Mouse (Mus musculus) CH12F3 (cell line): ENCODE results near the gene Abhd2.

Source experiments
- in situ Hi-C: fragments of 300-500 bp; cut with MboI; formaldehyde crosslinking; loops from 2 replicates; pipeline ENCODE4 v1.14.3; 2020; ENCODE audit warnings: low sequenced_read_pairs

The Abhd2 gene

GRCm38 (mm10) chr7:79368664-79369063 lies 95.7 kb downstream of the Abhd2 start:
- in situ Hi-C loops, result loop anchor here (25.0 kb wide), 2 partner anchors 431 to 581 kb away; partner anchors contain the start of genes Mrpl46 and Mrps11

- in situ Hi-C loops, result loop anchor here (25.0 kb wide), 2 partner anchors 432 to 582 kb away; partner anchors contain the start of genes Mrpl46 and Mrps11
Measured at GRCm38 (mm10) chr7:79369416-79369815, 96.4 kb downstream of the Abhd2 start.

- in situ Hi-C loops, result loop anchor here (25.0 kb wide), 2 partner anchors 434 to 584 kb away; partner anchors contain the start of genes Mrpl46 and Mrps11
Measured at GRCm38 (mm10) chr7:79371321-79371879, 98.4 kb downstream of the Abhd2 start.

- in situ Hi-C loops, result loop anchor here (25.0 kb wide), 2 partner anchors 437 to 587 kb away; partner anchors contain the start of genes Mrpl46 and Mrps11
Measured at GRCm38 (mm10) chr7:79374017-79374416, 101.0 kb downstream of the Abhd2 start.

DNA sequence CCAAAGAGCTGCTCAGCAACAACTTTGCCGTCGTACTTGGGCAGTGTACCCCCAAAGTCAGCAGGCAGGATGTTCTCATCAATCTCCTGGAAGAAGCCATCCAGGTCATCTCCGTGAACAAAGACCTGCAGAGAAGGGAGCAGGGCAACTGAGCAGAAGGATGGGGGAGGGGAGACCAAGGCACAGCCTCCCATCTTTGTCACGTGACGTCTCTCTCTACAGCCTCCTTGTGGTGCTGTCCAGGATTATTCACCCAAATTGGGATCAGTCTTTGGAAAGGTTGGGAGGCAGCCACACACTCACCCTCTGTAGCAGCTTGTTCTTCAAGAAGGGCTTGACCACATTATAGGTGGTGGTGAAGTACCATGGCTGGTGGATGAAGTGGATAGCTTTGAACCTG lies 102.6 kb downstream of the Abhd2 start:
- in situ Hi-C loops, result no loop called here

GRCm38 (mm10) chr7:79376516-79377275 lies 103.7 kb downstream of the Abhd2 start:
- in situ Hi-C loops, result no loop called here

DNA sequence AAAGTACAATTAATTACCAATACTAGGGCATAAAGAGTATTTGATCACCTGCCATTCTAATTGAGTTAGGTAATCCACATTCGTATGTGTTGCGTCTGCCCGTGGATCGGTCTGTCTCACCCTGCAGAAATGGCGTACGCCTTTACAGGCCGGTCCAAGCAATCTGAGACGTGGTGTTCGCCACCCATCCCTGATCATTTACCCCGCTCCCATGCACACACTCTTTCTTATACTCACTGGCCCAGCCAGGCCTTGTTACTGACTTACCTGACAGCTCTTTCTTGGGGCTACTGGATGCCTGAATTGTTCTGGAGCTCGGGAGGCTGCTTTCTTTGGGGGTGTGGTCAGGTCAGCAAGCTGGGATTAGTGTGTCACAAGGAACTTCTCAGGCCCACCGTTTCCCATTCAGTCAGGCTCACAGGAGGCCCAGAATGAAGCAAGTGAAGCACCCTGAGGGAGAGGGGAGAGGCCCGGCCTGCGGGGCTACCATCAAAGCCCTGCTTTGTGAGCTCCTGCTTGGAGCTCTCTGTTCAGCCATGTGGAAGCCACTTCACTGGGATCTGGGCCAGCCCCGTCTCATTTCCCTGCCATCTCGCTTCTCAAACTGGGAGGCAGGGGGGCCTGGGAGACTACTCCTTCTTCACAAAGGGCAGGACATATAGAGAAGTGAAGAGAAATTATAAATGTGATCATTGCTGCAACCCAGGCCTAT lies 113.6 kb downstream of the Abhd2 start, which contains the start of gene Rlbp1:
Gene Rlbp1 (minus strand): TSS at position 627 of the 712 bp plus-strand sequence.
- in situ Hi-C loops, result no loop called here

GRCm38 (mm10) chr7:79387140-79387539 lies 114.1 kb downstream of the Abhd2 start:
- in situ Hi-C loops, result no loop called here

DNA sequence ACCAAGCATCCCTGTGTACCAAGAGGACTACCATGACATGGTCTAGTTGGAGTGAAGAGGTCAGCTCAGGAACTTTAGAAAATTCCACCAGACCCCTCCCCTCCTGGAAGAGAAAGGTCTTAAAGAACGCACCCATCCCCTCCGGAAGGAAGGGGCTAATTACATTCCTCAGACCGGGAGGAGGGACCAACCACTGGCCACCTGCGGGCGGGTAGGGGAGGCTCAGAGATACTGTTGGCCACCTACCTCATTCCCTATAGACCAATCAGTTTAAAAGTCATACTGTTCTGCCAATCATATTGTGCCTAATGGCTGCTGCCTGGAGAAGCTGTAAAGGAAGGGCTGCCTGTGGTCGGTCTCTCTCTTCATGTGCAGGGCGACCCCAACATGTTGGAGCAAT lies 115.0 kb downstream of the Abhd2 start:
- in situ Hi-C loops, result no loop called here

GRCm38 (mm10) chr7:79388671-79389206 lies 115.7 kb downstream of the Abhd2 start:
- in situ Hi-C loops, result no loop called here

- in situ Hi-C loops, result no loop called here
Measured at GRCm38 (mm10) chr7:79390141-79390708, 117.2 kb downstream of the Abhd2 start.

DNA sequence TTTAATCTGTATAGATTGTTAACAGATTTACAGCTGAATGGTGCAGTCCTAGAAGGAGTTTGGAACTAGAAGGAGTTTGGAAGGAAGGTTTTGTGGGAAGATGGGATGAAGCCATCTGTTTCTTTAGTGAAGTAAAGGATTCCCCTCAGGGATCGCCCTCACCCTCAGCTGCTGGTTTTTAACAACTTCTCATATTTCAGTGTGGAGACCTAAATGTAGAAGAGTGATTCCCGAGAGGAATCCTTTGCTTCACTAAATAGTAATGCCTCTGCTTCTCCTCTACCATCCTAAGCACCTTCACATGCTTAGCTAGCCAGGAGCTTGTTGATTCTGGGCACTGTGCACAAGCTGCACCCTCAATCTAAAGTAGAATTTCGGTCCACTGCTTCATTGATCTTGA lies 118.5 kb downstream of the Abhd2 start:
- in situ Hi-C loops, result no loop called here

- in situ Hi-C loops, result no loop called here
Measured at GRCm38 (mm10) chr7:79391883-79392649, 119.1 kb downstream of the Abhd2 start, which contains the start of gene Fanci. Gene Fanci, plus strand, starts transcription at chr7:79391929.

- in situ Hi-C loops, result no loop called here
Measured at GRCm38 (mm10) chr7:79392860-79393513, 120.0 kb downstream of the Abhd2 start.

GRCm38 (mm10) chr7:79393924-79394323 lies 120.9 kb downstream of the Abhd2 start:
- in situ Hi-C loops, result no loop called here

DNA sequence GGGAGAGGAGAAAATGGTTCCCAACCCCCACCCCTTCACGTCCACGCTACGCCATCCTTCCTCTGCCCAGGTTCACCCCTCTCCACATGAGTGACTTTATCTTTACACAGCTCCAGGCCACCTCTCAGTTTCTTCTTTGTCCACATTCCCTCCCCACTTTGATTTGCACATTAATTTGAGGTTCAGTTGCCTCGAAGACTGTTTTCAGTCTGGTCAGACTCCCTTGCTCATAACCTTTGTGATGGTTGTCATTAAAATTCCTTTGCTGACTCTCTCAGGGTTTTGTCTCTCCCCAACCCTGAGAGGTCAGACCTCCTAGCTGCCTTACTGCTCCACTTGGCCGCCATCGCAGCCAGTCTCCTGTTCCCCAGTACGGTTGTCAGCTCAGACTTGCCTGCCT lies 121.7 kb downstream of the Abhd2 start:
- in situ Hi-C loops, result no loop called here

- in situ Hi-C loops, result no loop called here
Measured at GRCm38 (mm10) chr7:79395186-79395585, 122.2 kb downstream of the Abhd2 start.

- in situ Hi-C loops, result no loop called here
Measured at GRCm38 (mm10) chr7:79397446-79397963, 124.5 kb downstream of the Abhd2 start.

DNA sequence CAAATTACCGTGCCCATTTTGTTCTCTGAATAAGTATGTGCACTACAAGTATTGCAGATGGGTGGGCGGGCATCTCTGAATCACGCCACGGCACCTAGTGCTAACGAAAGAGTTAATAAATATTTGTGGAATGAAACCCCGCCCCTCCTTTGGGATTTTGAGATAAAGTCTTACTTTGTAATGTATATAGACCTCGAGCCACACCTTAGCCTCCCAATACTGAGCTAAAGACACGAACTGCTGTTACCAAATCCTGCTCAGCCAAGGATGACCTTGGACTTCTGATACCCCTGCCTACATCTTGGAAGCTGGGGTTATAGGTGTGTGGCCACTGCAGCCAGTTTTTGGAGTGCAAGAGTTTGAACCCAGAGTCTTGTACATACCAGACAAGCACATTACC lies 125.4 kb downstream of the Abhd2 start:
- in situ Hi-C loops, result no loop called here
